Mouse (Mus musculus) midbrain, postnatal 0 days (tissue): ENCODE results near the gene Sqstm1. TPM values are rescaled to one million over a fixed set of nuclear protein-coding genes. Genes with fewer than 3 reads are reported as not detected.
A peak's percentile ranks its signal among the peaks of the same experiment; 100 is the strongest.

Source experiments
- ATAC-seq: fragments of 200-750 bp; cut with Nextera tagmentation; 2 replicates; pipeline ENCODE4 v1.8.0; 2017; ENCODE audit warnings: moderate number of reproducible peaks, mild to moderate bottlenecking, moderate TSS enrichment, moderate library complexity; ENCODE audit not compliant: low FRiP score
- DNase-seq: peaks from one replicate; pipeline ENCODE4 v3.0.0-alpha.2; 2015; ENCODE audit warnings: low spot score
- H3K27ac ChIP-seq: fragments of 300-500 bp; sonication (generic); 2 replicates; pipeline ENCODE4 v1.5.1; 2014; ENCODE audit warnings: low read depth, mild to moderate bottlenecking, low read length, mixed read lengths
- H3K27me3 ChIP-seq: fragments of 300-500 bp; sonication (generic); 2 replicates; pipeline ENCODE4 v1.6.1; 2014; ENCODE audit warnings: low read length, control low read depth, mixed read lengths; ENCODE audit not compliant: insufficient read depth
- H3K36me3 ChIP-seq: fragments of 300-500 bp; sonication (generic); 2 replicates; pipeline ENCODE4 v1.6.1; 2014; ENCODE audit warnings: low read length, control low read depth, mixed read lengths; ENCODE audit not compliant: insufficient read depth
- H3K4me1 ChIP-seq: fragments of 300-500 bp; sonication (generic); 2 replicates; pipeline ENCODE4 v1.6.1; 2014; ENCODE audit warnings: mild to moderate bottlenecking, control low read depth, antibody characterized with exemption, low read length, mixed read lengths; ENCODE audit not compliant: insufficient read depth
- H3K4me2 ChIP-seq: fragments of 300-500 bp; sonication (generic); 2 replicates; pipeline ENCODE4 v1.6.1; 2014; ENCODE audit warnings: low read depth, mild to moderate bottlenecking, low read length, mixed read lengths; ENCODE audit not compliant: poor library complexity, severe bottlenecking
- H3K4me3 ChIP-seq: fragments of 300-500 bp; sonication (generic); 2 replicates; pipeline ENCODE4 v1.5.1; 2014; ENCODE audit warnings: low read depth, mild to moderate bottlenecking, low read length, moderate library complexity
- H3K9ac ChIP-seq: fragments of 300-500 bp; sonication (generic); replicated peaks from 2 replicates; pipeline ENCODE4 v1.6.1; 2014; ENCODE audit warnings: mild to moderate bottlenecking, low read length, moderate library complexity, mixed read lengths; ENCODE audit not compliant: poor library complexity, severe bottlenecking
- H3K9me3 ChIP-seq: fragments of 300-500 bp; sonication (generic); 2 replicates; pipeline ENCODE4 v1.6.1; 2016; ENCODE audit warnings: low read length, control low read depth
- CTCF ChIP-seq: IDR thresholded peaks from 2 replicates; pipeline ENCODE4 v1.5.1; 2016; ENCODE audit warnings: antibody characterized with exemption, mild to moderate bottlenecking
- whole genome bisulfite sequencing: fragments of 180-500 bp; shearing (Covaris S2); extraction: QIAGEN DNeasy Blood & Tissue Kit; methylation state at CpG from one replicate; pipeline ENCODE4 v1.1.7; 2014; 5-methylcytosine and 5-hydroxymethylcytosine counted together
- polyA plus RNA-seq: library from polyadenylated mRNA; unstranded; fragments of >200 nt; fragmentation: Nextera tagmentation; extraction: Ambion mirVana; gene quantifications from 2 replicates; pipeline ENCODE4 v1.2.1, GENCODE M21; 2015
- total RNA-seq: library from RNA; depleted of rRNA; stranded (reverse); fragments of >200 nt; gene quantifications from 2 replicates; pipeline ENCODE4 v1.2.3, GENCODE M21; 2014

The Sqstm1 gene
- total and polyA plus RNA-seq, 2 experiments from 2014 or later = 335 to 455 TPM

DNA sequence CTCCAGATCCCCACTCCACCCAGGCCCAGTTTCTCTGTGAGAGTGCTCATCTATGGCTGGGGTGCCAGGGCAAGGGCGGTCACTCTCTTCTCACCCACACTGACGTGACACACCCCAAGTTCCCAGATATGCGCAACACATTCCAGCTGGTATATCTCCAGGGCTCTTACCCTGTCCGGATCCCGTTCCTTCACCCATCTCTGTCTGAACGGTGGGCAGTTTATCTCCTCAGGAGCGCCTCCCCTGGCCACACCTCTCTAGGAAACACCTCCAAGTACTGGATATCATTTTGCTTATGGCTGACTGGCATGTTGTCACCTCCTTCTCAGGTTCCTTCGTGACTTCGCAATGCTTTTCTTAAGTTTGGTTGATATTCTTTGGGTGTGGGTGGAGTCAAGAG, 5.0 kb upstream of the Sqstm1 start:
- ATAC-seq (no peak), DNase-seq (no peak)
- Histone ChIP-seq H3K36me3 (0 out of 2 replicates have a peak, but pooled peaks cover 4% of the 10 kb centered on the region), H3K4me2 (no peak overlapping the region), H3K4me1 (0 out of 2 replicates have a peak, but pooled peaks cover 3% of the 10 kb centered on the region), H3K27me3 (no peaks in the 10 kb centered on the region), H3K9me3 (no peaks in the 10 kb centered on the region), H3K4me3 (no peak overlapping the region), H3K9ac (no peak overlapping the region), H3K27ac (peak overlapping the region; percentile 55; the same call in 1 of the 2 replicates)
- 18% methylated on average over 9 of the region's 9 CpGs for WGBS
- TF ChIP-seq CTCF = no peak

DNA sequence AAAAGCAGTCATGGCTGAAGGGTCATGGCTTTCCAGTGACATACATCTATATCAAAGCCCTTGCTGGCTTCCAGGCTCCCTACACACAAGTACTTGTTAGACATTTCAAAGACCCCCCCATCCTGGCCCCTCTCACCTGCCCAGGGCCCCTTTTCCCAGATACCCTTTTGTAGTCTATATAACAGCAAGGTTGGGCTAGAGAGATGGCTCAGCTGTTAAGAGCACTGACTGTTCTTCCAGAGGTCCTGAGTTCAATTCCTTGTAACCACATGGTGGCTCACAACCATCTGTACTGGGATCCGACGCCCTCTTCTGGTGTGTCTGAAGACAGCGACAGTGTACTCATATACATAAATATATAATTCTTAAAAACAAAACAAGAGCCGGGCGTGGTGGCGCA, 4.0 kb upstream of the Sqstm1 start:
- Histone ChIP-seq H3K4me3 (no peak overlapping the region), H3K4me2 (no peak overlapping the region), H3K27me3 (no peaks in the 10 kb centered on the region), H3K27ac (no peak overlapping the region), H3K4me1 (0 out of 2 replicates have a peak, but pooled peaks cover 3% of the 10 kb centered on the region), H3K9ac (no peak overlapping the region), H3K9me3 (no peaks in the 10 kb centered on the region), H3K36me3 (0 out of 2 replicates have a peak, but pooled peaks cover 4% of the 10 kb centered on the region)
- ATAC-seq = no peak
- no peak for DNase-seq
- 93% methylated on average over 6 of the region's 6 CpGs for WGBS
- peak; percentile 19; the same call in 1 of the 2 replicates for TF ChIP-seq CTCF

DNA sequence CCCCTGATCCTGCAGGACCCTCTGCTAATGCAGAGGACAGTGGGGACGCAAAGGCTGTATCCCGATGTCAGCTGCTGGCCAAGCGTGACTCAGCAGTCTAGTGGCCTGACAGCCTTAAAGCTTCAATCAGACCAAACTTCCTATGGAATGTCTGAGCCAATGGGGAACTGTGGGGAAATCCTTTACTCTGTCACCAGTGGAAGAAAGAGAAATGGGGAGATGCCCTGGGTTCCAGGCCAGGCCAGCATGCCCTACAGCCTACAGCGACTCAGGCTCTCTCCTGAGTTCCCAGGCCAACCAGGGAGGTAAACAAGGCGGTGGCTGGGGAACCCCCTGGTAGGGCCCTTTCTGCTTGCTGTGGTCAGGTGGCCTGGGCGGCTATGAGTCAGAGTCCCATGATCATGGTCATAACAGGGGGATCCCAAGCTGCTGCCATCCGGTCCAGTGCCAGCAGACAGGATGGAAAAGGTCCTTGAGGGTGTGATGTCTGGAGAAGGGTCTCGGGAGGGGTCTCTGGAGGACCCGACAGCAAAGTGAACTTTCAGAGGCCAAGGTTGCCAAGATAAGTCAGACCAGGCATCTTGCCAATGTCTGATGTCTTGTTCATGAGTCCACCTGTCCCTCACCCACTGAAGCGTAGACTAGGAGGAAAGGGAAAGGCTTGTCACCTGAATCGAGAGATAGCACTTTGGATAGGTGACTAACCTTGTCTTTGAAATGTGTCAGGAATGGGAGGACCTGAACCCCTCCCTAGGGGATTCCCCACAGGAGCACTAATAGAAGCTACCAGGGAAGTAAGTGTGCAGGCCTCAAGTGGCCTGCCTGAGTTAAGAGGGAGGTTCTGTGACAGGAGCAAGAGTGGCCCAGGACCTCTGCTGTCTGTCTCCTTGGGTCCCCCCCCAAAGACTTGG, 2.5 kb upstream of the Sqstm1 start:
- Histone ChIP-seq H3K36me3 (peaks cover under 1% of the 10 kb centered on the region; the same call in 1 of the 2 replicates), H3K9me3 (no peaks in the 10 kb centered on the region), H3K27me3 (no peaks in the 10 kb centered on the region), H3K4me2 (no peak overlapping the region), H3K9ac (no peak overlapping the region), H3K4me3 (no peak overlapping the region), H3K4me1 (peaks cover 9% of the 10 kb centered on the region; the same call in 1 of the 2 replicates), H3K27ac (no peak overlapping the region)
- TF ChIP-seq CTCF = no peak
- no peak for ATAC-seq
- no peak for DNase-seq
- 63% methylated on average over 11 of the region's 11 CpGs for WGBS

DNA sequence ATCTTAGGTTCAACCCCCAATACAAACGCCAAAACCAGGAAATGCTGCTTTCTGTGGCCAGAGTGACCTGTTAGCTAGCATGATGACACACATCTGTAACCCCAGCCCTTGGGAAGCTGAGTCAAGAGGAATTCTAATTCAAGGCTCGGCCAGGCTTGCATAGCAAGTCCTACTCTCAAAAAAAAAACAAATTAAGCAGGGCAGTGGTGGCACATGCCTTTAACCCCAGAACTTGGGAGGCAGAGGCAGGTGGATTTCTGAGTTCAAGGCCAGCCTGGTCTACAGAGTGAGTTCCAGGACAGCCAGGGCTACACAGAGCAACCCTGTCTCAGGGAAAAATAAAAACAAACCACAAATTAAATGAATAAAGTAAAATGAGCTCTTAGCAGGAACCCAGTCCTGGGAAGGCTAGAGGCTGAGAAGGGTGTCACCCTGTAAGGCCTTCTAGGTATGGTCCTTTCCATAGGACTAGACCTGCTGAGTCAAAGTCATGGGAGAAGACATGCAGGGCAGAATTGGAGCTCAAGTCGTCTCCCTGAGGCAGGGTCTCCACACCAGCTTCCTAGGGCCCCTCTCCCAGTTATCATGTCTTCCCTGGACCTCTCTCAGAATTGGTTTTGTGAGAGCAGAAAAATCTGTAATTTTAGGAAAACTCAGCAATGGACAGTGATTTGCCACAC, 1.6 kb upstream of the Sqstm1 start:
- Histone ChIP-seq H3K4me1 (peaks cover 9% of the 10 kb centered on the region; the same call in 1 of the 2 replicates), H3K27ac (no peak overlapping the region), H3K4me3 (no peak overlapping the region), H3K36me3 (peaks cover 9% of the 10 kb centered on the region), H3K4me2 (no peak overlapping the region), H3K9ac (no peak overlapping the region), H3K9me3 (no peaks in the 10 kb centered on the region), H3K27me3 (no peaks in the 10 kb centered on the region)
- ATAC-seq (no peak), DNase-seq (no peak)
- no peak for TF ChIP-seq CTCF
- WGBS = 72% methylated on average over 3 of the region's 3 CpGs

DNA sequence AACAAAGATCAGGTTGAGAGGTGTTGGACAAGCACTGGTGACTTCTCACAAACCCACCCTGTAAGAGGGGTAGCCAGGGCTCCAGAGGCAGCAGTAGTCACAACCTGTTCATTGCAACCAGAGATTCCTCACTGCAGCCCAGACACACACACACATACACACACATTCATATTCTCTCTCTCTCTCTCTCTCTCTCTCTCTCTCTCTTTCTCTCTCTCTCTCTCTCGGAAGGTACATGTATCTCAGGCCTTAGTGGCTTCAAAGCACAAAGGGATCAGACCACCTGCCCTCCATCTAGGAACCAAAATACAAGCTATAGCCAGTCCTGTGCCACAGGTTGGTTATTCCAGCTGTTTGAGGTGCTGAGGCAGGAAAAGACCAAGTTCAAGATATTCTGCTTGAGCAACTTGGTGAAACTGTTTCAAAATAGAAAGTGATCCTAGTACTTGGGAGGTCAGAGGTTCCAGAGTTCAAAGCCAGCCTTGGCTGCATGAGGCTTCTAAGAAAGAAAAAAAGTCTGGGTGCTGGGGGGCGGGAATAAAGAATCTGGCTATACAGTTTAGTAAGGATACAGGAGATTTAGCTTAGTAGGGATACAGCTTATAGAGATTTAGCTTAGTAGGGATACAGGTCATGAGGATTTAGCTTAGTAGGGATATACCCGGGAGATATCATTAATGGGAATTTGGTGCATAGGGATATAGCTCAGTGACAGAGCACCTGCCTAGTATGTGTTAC, 864 bp upstream of the Sqstm1 start:
- Histone ChIP-seq H3K27ac (peak overlapping the region; percentile 100), H3K4me2 (peak overlapping the region; percentile 67), H3K27me3 (no peaks in the 10 kb centered on the region), H3K9me3 (no peaks in the 10 kb centered on the region), H3K4me1 (peaks cover 9% of the 10 kb centered on the region; the same call in 1 of the 2 replicates), H3K4me3 (peak overlapping the region; percentile 99), H3K36me3 (peaks cover 17% of the 10 kb centered on the region), H3K9ac (peak overlapping the region; percentile 100; the same call in 1 of the 2 replicates)
- no peak for TF ChIP-seq CTCF
- ATAC-seq = 0 out of 2 replicates have a peak, but pooled peaks have one; percentile 4
- no peak for DNase-seq
- whole genome bisulfite sequencing = 82% methylated on average over 3 of the region's 3 CpGs
